Mouse (Mus musculus) liver, postnatal 0 days (tissue): ENCODE measurements around the gene Txndc16.

Experiments
- CTCF ChIP-seq: sonication (generic); IDR thresholded peaks from 2 replicates; pipeline ENCODE4 v1.5.1; 2016; ENCODE audit warnings: antibody characterized with exemption, low read depth
- EP300 ChIP-seq: IDR thresholded peaks from 2 replicates; pipeline ENCODE4 v1.6.1; 2016; ENCODE audit warnings: antibody characterized with exemption, low read depth, mild to moderate bottlenecking

- TF ChIP-seq EP300 = no peak
- no peak for TF ChIP-seq CTCF
Observed at GRCm38 (mm10) chr14:45140344-45141080, 79.6 kb downstream of the Txndc16 start.
